Mouse (Mus musculus): ENCODE results near the gene Mef2a.

GRCm38 (mm10) chr7:67313200-67313599, 59.5 kb downstream of the Mef2a start:
- no peak for TF ChIP-seq CTCF (IDR thresholded peaks at IDR 0.05; ENCODE audit: borderline replicate concordance, insufficient read depth, low read length)
- no peak for TF ChIP-seq POLR2A (IDR thresholded peaks at IDR 0.05; ENCODE audit: low read depth, low read length)

All from embryonic fibroblast, embryonic 13.5 days (primary cell).